Mouse (Mus musculus) cerebellum, adult 2 months (tissue): ENCODE measurements at regions not wholly inside any gene's neighbourhood (a gene's known extent, or its start where the extent isn't known, plus 50 kb on each side); places are given as distances from the start of the nearest gene placed in this dataset.

Experiments
- CTCF ChIP-seq: fragments of 200-500 bp; IDR thresholded peaks from 2 replicates; pipeline ENCODE4 v1.5.1; 2011; ENCODE audit warnings: low read depth, mild to moderate bottlenecking, control low read depth, low read length, moderate library complexity, borderline replicate concordance; ENCODE audit not compliant: insufficient read depth
- POLR2A ChIP-seq: fragments of 200-500 bp; IDR thresholded peaks from 2 replicates; pipeline ENCODE4 v1.6.1; 2011; ENCODE audit warnings: low read length, control low read depth, borderline replicate concordance; ENCODE audit not compliant: insufficient read depth

- TF ChIP-seq POLR2A: no peak
- TF ChIP-seq CTCF: no peak
These were observed 197.3 kb downstream of the Stk31 start for GRCm38 (mm10) chr6:49592676-49593075.
